Mouse (Mus musculus) erythroblast, embryonic 14.5 days (primary cell): ENCODE results near the gene Hhex. TPM values are rescaled to one million over a fixed set of nuclear protein-coding genes. Genes with fewer than 3 reads are reported as not detected.

Experiments used
- H3K27me3 ChIP-seq: 2 replicates; pipeline ENCODE4 v1.6.1; 2012; ENCODE audit warnings: inconsistent platforms; ENCODE audit not compliant: control insufficient read depth
- H3K36me3 ChIP-seq: 2 replicates; pipeline ENCODE4 v1.6.1; 2012; ENCODE audit warnings: mild to moderate bottlenecking, inconsistent platforms; ENCODE audit not compliant: control insufficient read depth
- H3K4me1 ChIP-seq: 2 replicates; pipeline ENCODE4 v1.6.1; 2012; ENCODE audit warnings: inconsistent platforms; ENCODE audit not compliant: control insufficient read depth
- H3K4me3 ChIP-seq: replicated peaks from 2 replicates; pipeline ENCODE3; 2012; ENCODE audit warnings: moderate library complexity, mild to moderate bottlenecking, inconsistent platforms
- H3K9me3 ChIP-seq: 2 replicates; pipeline ENCODE4 v1.6.1; 2012; ENCODE audit warnings: low read length, inconsistent platforms, mixed read lengths; ENCODE audit not compliant: control insufficient read depth
- GATA1 ChIP-seq: IDR thresholded peaks from 2 replicates; pipeline ENCODE4 v1.6.1; 2012; ENCODE audit warnings: low read length, inconsistent platforms, mixed read lengths
- TAL1 ChIP-seq: IDR thresholded peaks from 3 replicates; pipeline ENCODE4 v1.6.1; 2012; ENCODE audit warnings: low read length, inconsistent platforms, mixed read lengths
- polyA plus RNA-seq: library from polyadenylated mRNA; stranded (reverse); fragments of >175 nt; gene quantifications from 2 replicates; pipeline ENCODE4 v1.2.3, GENCODE M21; 2012

Hhex gene
- polyA plus RNA-seq, 1 experiment: 0.22 TPM

GRCm38 (mm10) chr19:37468841-37469566 lies 34.4 kb downstream of the Hhex start:
- Histone ChIP-seq H3K4me3 (no peak overlapping the region), H3K4me1 (no peaks in the 10 kb centered on the region), H3K36me3 (no peaks in the 10 kb centered on the region), H3K27me3 (no peaks in the 10 kb centered on the region), H3K9me3 (no peaks in the 10 kb centered on the region)
- TF ChIP-seq TAL1: no peak
- no peak for TF ChIP-seq GATA1

GRCm38 (mm10) chr19:37471680-37472079 lies 37.1 kb downstream of the Hhex start:
- Histone ChIP-seq H3K4me3 (no peak overlapping the region), H3K4me1 (no peaks in the 10 kb centered on the region), H3K27me3 (no peaks in the 10 kb centered on the region), H3K9me3 (no peaks in the 10 kb centered on the region), H3K36me3 (no peaks in the 10 kb centered on the region)
- TF ChIP-seq GATA1: no peak
- no peak for TF ChIP-seq TAL1

GRCm38 (mm10) chr19:37472589-37472988 lies 38.0 kb downstream of the Hhex start:
- H3K4me3 ChIP-seq: no peak overlapping the region
- H3K9me3 ChIP-seq: no peaks in the 10 kb centered on the region
- TF ChIP-seq GATA1: no peak
- no peak for TF ChIP-seq TAL1
- no peaks in the 10 kb centered on the region for H3K27me3 ChIP-seq
- no peaks in the 10 kb centered on the region for H3K36me3 ChIP-seq
- no peaks in the 10 kb centered on the region for H3K4me1 ChIP-seq

GRCm38 (mm10) chr19:37481704-37482103 lies 47.1 kb downstream of the Hhex start:
- peaks cover 4% of the 10 kb centered on the region; the same call in 1 of the 2 replicates for H3K9me3 ChIP-seq
- no peak for TF ChIP-seq GATA1
- no peak for TF ChIP-seq TAL1
- no peaks in the 10 kb centered on the region; the same call in 1 of the 2 replicates for H3K4me1 ChIP-seq
- H3K27me3 ChIP-seq: no peaks in the 10 kb centered on the region
- H3K4me3 ChIP-seq: no peak overlapping the region
- no peaks in the 10 kb centered on the region for H3K36me3 ChIP-seq

GRCm38 (mm10) chr19:37482556-37483187 lies 48.1 kb downstream of the Hhex start:
- TF ChIP-seq GATA1: no peak

GRCm38 (mm10) chr19:37484787-37485186 lies 50.2 kb downstream of the Hhex start:
- H3K9me3 ChIP-seq: peaks cover 4% of the 10 kb centered on the region; the same call in 1 of the 2 replicates
- H3K27me3 ChIP-seq: no peaks in the 10 kb centered on the region
- H3K4me1 ChIP-seq: peaks cover 2% of the 10 kb centered on the region
- no peak overlapping the region for H3K4me3 ChIP-seq
- H3K36me3 ChIP-seq: no peaks in the 10 kb centered on the region
- TF ChIP-seq TAL1 (no peak), GATA1 (no peak)

More at GRCm38 (mm10) chr19:37482556-37483187, 48.1 kb downstream of the Hhex start:
- Histone ChIP-seq H3K9me3 (peaks cover 4% of the 10 kb centered on the region; the same call in 1 of the 2 replicates), H3K4me3 (no peak overlapping the region), H3K27me3 (no peaks in the 10 kb centered on the region), H3K4me1 (no peaks in the 10 kb centered on the region; the same call in 1 of the 2 replicates), H3K36me3 (no peaks in the 10 kb centered on the region)

GRCm38 (mm10) chr19:37486801-37487200 lies 52.2 kb downstream of the Hhex start:
- Histone ChIP-seq H3K4me3 (no peak overlapping the region), H3K36me3 (no peaks in the 10 kb centered on the region), H3K27me3 (peaks cover 7% of the 10 kb centered on the region), H3K9me3 (peaks cover 4% of the 10 kb centered on the region; the same call in 1 of the 2 replicates), H3K4me1 (peaks cover 2% of the 10 kb centered on the region)
- TF ChIP-seq TAL1: no peak
- no peak for TF ChIP-seq GATA1

GRCm38 (mm10) chr19:37487811-37488475 lies 53.3 kb downstream of the Hhex start:
- Histone ChIP-seq H3K36me3 (no peaks in the 10 kb centered on the region), H3K4me3 (no peak overlapping the region), H3K27me3 (peaks cover 11% of the 10 kb centered on the region), H3K4me1 (peaks cover 2% of the 10 kb centered on the region), H3K9me3 (peaks cover 4% of the 10 kb centered on the region; the same call in 1 of the 2 replicates)
- no peak for TF ChIP-seq GATA1
- TF ChIP-seq TAL1: no peak

- TF ChIP-seq TAL1 (no peak), GATA1 (no peak)
- H3K9me3 ChIP-seq: peaks cover 2% of the 10 kb centered on the region; the same call in 1 of the 2 replicates
- no peak overlapping the region for H3K4me3 ChIP-seq
- H3K4me1 ChIP-seq: peaks cover 7% of the 10 kb centered on the region
- H3K27me3 ChIP-seq: peaks cover 11% of the 10 kb centered on the region
- no peaks in the 10 kb centered on the region for H3K36me3 ChIP-seq
Observed at GRCm38 (mm10) chr19:37488608-37489262, 54.1 kb downstream of the Hhex start.

Other genes starting within 250 kb of the Hhex start
- gene March5, start 227.3 kb upstream of the Hhex start, polyA plus RNA-seq: 23.8 and 29.4 TPM in 2 replicates
- 7.6 and 10.1 TPM in 2 replicates for gene Cpeb3, start 226.2 kb upstream of the Hhex start, polyA plus RNA-seq
- 0.15 and 0.24 TPM in 2 replicates for gene Ide, start 97.0 kb upstream of the Hhex start, polyA plus RNA-seq
- 0.93 and 1.1 TPM in 2 replicates for gene Kif11, start 58.4 kb upstream of the Hhex start, polyA plus RNA-seq
- 0.98 and 1.4 TPM in 2 replicates for gene Exoc6, start 115.6 kb downstream of the Hhex start, polyA plus RNA-seq